Mouse (Mus musculus): ENCODE measurements around the gene Olfr1042. TPM values are rescaled to one million over a fixed set of nuclear protein-coding genes. Genes with fewer than 3 reads are reported as not detected.

Gene Olfr1042
- total RNA-seq (2023): not detected

GRCm38 (mm10) chr2:86161738-86162137, at the start of gene Olfr1042:
Gene Olfr1042, minus strand, starts transcription at chr2:86161838.

GRCm38 (mm10) chr2:86202909-86203308, 41.3 kb upstream of the Olfr1042 start, which contains the start of gene Olfr1045:
Gene Olfr1045, minus strand, starts transcription at chr2:86203009.

GRCm38 (mm10) chr2:86185583-86185982, 23.9 kb upstream of the Olfr1042 start, which contains the start of gene Olfr52:
Gene Olfr52, minus strand, starts transcription at chr2:86185683.

GRCm38 (mm10) chr2:86177720-86178119, 16.1 kb upstream of the Olfr1042 start, which contains the start of gene Olfr1044:
Gene Olfr1044, minus strand, starts transcription at chr2:86177820.

GRCm38 (mm10) chr2:86167422-86167821, 5.8 kb upstream of the Olfr1042 start, which contains the start of gene Olfr1043:
Gene Olfr1043, minus strand, starts transcription at chr2:86167522.

GRCm38 (mm10) chr2:86146632-86147031, 15.0 kb downstream of the Olfr1042 start, which contains the start of gene Olfr1040:
Gene Olfr1040, minus strand, starts transcription at chr2:86146732.

GRCm38 (mm10) chr2:86135828-86136227, 25.8 kb downstream of the Olfr1042 start, which contains the start of gene Olfr1039:
Gene Olfr1039, minus strand, starts transcription at chr2:86135928.

Other genes starting within 250 kb of the Olfr1042 start
- not detected for gene Olfr1025-ps1, start 246.6 kb downstream of the Olfr1042 start, total RNA-seq (2023)
- not detected for gene Olfr1026, start 240.3 kb downstream of the Olfr1042 start, total RNA-seq (2023)
- not detected for gene Olfr1028, start 211.4 kb downstream of the Olfr1042 start, total RNA-seq (2023)
- gene Olfr1029, start 187.9 kb downstream of the Olfr1042 start, total RNA-seq (2023): not detected
- not detected for gene Olfr1030, start 182.6 kb downstream of the Olfr1042 start, total RNA-seq (2023)
- gene Olfr1031, start 171.5 kb downstream of the Olfr1042 start, total RNA-seq (2023): not detected
- gene Olfr1032, start 156.3 kb downstream of the Olfr1042 start, total RNA-seq (2023): not detected
- gene Olfr1033, start 141.2 kb downstream of the Olfr1042 start, total RNA-seq (2023): not detected
- gene Olfr1034, start 116.0 kb downstream of the Olfr1042 start, total RNA-seq (2023): not detected
- not detected for gene Olfr1036, start 87.8 kb downstream of the Olfr1042 start, total RNA-seq (2023)
- gene Olfr1037, start 74.5 kb downstream of the Olfr1042 start, total RNA-seq (2023): not detected
- gene Olfr1039, start 25.9 kb downstream of the Olfr1042 start, total RNA-seq (2023): not detected
- not detected for gene Olfr1040, start 15.1 kb downstream of the Olfr1042 start, total RNA-seq (2023)
- gene Olfr1043, start 5.7 kb upstream of the Olfr1042 start, total RNA-seq (2023): not detected
- not detected for gene Olfr1044, start 16.0 kb upstream of the Olfr1042 start, total RNA-seq (2023)
- not detected for gene Olfr52, start 23.8 kb upstream of the Olfr1042 start, total RNA-seq (2023)
- gene Olfr1045, start 41.2 kb upstream of the Olfr1042 start, total RNA-seq (2023): not detected
- not detected for gene Olfr1046, start 57.5 kb upstream of the Olfr1042 start, total RNA-seq (2023)
- not detected for gene Olfr1047, start 69.6 kb upstream of the Olfr1042 start, total RNA-seq (2023)
- gene Olfr1048, start 78.5 kb upstream of the Olfr1042 start, total RNA-seq (2023): not detected
- gene Olfr1049, start 96.5 kb upstream of the Olfr1042 start, total RNA-seq (2023): not detected
- gene Olfr1051, start 117.2 kb upstream of the Olfr1042 start, total RNA-seq (2023): not detected
- not detected for gene Olfr1052, start 130.6 kb upstream of the Olfr1042 start, total RNA-seq (2023)
- not detected for gene Olfr1053, start 153.4 kb upstream of the Olfr1042 start, total RNA-seq (2023)
- not detected for gene Olfr1054, start 173.6 kb upstream of the Olfr1042 start, total RNA-seq (2023)
- not detected for gene Olfr1055, start 188.4 kb upstream of the Olfr1042 start, total RNA-seq (2023)
- not detected for gene Olfr1056, start 200.6 kb upstream of the Olfr1042 start, total RNA-seq (2023)
- gene Olfr1057, start 216.6 kb upstream of the Olfr1042 start, total RNA-seq (2023): not detected
- gene Olfr1058, start 226.7 kb upstream of the Olfr1042 start, total RNA-seq (2023): not detected